Mouse (Mus musculus) gastrocnemius, postnatal 36 days (tissue): ENCODE data around the gene Sec11a. TPM values are rescaled to one million over a fixed set of nuclear protein-coding genes. Genes with fewer than 3 reads are reported as not detected.

Experiments used
- DNase-seq, 2 experiments: peaks; one replicate each; pipeline ENCODE4 v3.0.0; 2022
- intact Hi-C: fragments of 180-260 bp; cut with DNase I; formaldehyde crosslinking; loops from one replicate; pipeline ENCODE4 v1.15.1; 2025
- total RNA-seq, 2 experiments: library from RNA; stranded (reverse); gene quantifications; 2 replicates each; pipeline ENCODE4 v1.2.3; 2021

Gene Sec11a
- total RNA-seq, 2 experiments from 2014 or later: 24.5 to 25.2 TPM

GRCm38 (mm10) chr7:80901541-80902274 is 45.9 kb downstream of the Sec11a start:
- no peak for DNase-seq
- intact Hi-C loops: loop anchor here (5.0 kb wide), 1 partner anchor 86 kb away; no protein-coding TSS in a partner anchor

DNA sequence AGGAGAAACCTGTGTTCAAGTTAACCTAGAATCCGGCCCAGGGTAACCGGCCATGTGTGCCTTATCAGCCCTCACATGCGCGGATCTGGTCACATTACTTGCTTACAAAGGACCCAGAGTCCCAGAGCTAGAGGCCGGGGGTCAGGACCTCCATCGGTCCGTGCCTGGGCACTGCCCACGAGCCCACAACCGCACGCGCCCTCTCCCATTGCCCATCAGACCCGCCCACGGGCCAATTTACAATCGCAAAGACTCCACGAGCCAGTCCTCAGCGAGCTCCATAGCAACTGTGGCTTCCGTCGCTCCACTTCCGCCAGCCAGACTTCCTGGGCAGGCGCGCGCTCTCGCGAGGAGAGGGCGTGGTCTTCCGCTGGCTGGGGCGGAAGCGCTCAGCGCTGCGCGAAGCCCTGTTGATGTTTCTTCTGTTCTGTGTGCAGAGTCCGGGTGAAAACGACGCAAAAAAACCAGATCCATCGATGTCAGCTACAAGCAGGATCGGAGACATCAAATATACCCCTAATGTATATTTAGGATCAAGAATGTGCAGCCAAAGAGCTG is 46.6 kb downstream of the Sec11a start, which contains the start of gene Wdr73:
Gene Wdr73, minus strand, starts transcription at position 326 of the 558 bp plus-strand sequence.
- DNase-seq: peak; percentile 78 to 88
- intact Hi-C loops: loop anchor here (5.0 kb wide), 1 partner anchor 86 kb away; no protein-coding TSS in a partner anchor

DNA sequence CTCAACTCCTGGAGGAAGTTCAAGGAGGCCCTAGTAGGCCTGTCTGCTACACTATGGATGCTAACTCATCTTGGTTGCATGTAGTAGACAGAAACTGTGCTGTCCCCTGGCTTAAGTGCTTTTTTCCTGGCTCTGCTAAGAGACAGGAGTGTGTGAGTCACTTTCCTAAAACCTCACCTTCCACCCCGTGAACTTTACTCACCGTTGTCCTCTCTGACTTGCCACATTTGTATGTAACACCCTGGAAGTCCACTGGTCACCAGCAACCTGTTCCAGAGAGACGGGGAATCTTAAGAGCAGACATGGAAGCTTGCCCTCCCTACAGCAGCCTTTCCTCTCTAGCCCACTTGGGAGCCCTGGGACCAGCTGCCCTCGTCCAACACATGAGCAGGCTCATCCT is 49.9 kb downstream of the Sec11a start:
- DNase-seq: no peak
- intact Hi-C loops: no loop called here

DNA sequence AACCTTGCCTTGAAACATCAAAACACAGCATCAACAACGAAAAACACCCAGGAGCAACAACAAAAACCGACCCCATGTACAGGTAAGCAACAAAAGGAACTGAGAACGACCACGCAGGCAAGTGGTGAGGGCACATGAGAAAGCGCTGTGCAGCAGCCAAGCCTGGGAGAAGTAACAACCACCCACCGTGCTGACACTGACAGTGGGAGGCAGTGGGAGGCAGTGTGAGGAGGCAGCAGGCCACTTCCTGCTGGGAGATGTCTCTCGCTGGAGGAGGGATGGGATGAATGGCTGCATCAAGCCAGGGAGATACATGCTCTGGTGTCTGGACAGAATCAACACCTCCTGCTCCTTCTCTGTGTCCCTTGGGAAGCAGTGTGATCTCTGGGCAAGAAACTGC is 50.4 kb downstream of the Sec11a start:
- DNase-seq: no peak
- intact Hi-C loops: no loop called here

DNA sequence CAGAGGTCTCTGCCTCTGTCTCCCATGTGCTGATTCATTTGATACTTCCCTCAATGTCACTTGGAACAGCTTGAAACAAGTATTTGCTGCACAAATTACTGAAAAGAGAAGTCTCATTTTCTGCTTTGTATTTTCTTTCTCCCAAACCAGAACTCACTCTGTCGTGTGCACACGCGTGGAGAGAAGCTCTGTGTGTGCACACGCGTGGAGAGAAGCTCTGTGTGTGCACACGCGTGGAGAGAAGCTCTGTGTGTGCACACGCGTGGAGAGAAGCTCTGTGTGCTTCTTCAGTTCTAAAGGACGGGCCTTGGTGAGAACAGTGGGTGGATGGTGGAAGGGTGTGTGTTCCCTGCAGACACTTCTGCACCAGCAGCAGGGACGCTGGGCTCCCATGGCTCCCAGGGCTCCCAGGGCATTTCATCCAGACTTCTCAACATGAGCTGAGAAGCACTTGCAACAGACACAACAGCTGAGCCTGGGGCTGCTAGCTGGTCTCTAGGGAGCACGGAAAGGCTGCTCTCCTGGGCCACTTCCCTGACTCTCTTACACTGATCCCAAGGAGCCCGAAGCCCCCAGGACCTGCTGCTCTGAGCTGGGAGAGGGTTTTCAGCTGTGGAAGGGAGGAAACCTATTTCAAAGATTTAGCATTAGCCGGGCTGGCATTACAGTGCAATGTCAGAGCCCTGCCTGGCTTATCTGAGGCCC is 52.6 kb downstream of the Sec11a start:
- intact Hi-C loops: loop anchor here (5.0 kb wide), 1 partner anchor 242 kb away; no protein-coding TSS in a partner anchor
- DNase-seq: no peak

GRCm38 (mm10) chr7:80894196-80894595 is 53.4 kb downstream of the Sec11a start:
- intact Hi-C loops: loop anchor here (5.0 kb wide), 1 partner anchor 243 kb away; no protein-coding TSS in a partner anchor
- no peak for DNase-seq

GRCm38 (mm10) chr7:80893753-80894129 is 53.8 kb downstream of the Sec11a start:
- intact Hi-C loops: loop anchor here (5.0 kb wide), 1 partner anchor 244 kb away; no protein-coding TSS in a partner anchor
- DNase-seq: no peak

GRCm38 (mm10) chr7:80893086-80893752 is 54.4 kb downstream of the Sec11a start:
- no peak for DNase-seq
- intact Hi-C loops: loop anchor here (5.0 kb wide), 1 partner anchor 244 kb away; no protein-coding TSS in a partner anchor

- intact Hi-C loops: loop anchor here (5.0 to 10.0 kb wide), 3 partner anchors 42 to 425 kb away; no protein-coding TSS in a partner anchor
- DNase-seq: no peak
Observed at GRCm38 (mm10) chr7:80889841-80890241, 57.7 kb downstream of the Sec11a start.

DNA sequence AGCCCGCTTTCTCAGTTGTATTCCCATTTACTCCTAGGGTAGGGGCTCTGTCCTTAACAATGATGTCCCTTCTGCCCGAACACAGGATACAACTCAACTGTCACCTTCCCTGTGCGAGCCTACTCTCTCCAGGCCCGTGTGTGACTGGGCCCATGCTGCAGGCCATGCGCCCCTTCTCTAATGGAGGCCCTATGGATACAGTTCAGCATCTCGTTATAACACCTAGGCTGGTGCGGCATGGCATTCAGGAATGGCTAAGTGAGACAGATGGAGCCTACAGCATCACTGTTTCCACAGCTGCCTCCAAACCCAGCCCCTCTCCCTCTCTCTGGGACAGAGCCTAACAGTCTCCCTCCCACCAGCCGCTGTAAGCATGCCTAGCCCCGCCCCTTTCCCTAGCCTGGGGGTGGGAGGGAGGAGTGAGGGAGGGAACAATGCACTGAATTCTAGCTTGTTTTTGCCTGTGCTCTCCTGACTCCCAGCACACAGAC is 58.5 kb downstream of the Sec11a start:
- intact Hi-C loops: loop anchor here (5.0 to 10.0 kb wide), 2 partner anchors 43 to 426 kb away; no protein-coding TSS in a partner anchor

GRCm38 (mm10) chr7:80888595-80888994 is 59.0 kb downstream of the Sec11a start:
- DNase-seq: no peak

More for the DNA sequence above, 58.5 kb downstream of the Sec11a start:
- DNase-seq: peak in 1 of 2 experiments; percentile 56

DNA sequence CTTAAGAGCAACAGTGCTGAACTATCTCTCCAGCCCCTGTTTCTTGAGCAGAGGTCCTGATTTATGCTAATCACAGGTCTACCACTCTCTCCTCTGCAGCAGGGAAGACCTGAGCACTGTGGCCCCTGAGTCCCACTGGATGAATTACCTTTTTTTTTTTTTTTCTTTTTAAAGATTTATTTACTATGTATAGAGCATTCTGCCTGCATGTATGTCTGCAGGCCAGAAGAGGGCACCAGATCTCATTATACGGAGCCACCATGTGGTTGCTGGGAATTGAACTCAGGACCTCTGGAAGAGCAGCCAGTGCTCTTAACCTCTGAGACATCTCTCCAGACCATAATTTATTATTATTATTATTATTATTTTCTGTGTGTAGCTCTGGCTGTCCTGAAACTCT is 61.9 kb downstream of the Sec11a start:
- intact Hi-C loops: loop anchor here (5.0 to 10.0 kb wide), 2 partner anchors 47 to 429 kb away; no protein-coding TSS in a partner anchor
- DNase-seq: no peak

More at GRCm38 (mm10) chr7:80888595-80888994, 59.0 kb downstream of the Sec11a start:
- intact Hi-C loops: loop anchor here (5.0 to 10.0 kb wide), 2 partner anchors 44 to 426 kb away; no protein-coding TSS in a partner anchor

GRCm38 (mm10) chr7:80882830-80883505 is 64.6 kb downstream of the Sec11a start:
- intact Hi-C loops: loop anchor here (5.0 to 10.0 kb wide), 2 partner anchors 274 to 432 kb away; no protein-coding TSS in a partner anchor
- no peak for DNase-seq

GRCm38 (mm10) chr7:80875727-80876126 is 71.9 kb downstream of the Sec11a start:
- intact Hi-C loops: no loop called here
- DNase-seq: no peak

DNA sequence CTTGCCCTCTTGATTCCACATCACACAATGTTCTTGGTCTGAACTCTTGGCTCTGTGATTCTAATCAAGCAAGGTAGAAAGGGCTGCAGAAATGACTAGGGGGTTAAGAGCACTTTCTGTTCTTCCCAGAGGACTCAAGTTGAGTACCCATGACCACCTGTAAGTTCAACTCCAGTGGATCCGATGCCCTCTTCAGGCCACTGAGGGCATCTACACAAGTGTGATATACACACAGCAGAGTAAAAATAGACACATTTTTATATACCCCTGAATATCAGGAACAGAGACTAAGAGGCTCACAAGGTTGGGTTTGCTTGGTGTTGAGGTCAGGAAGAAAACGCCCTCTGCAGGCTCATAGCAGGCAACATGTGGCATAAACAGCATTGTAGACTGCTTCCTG is 73.9 kb downstream of the Sec11a start:
- no peak for DNase-seq
- intact Hi-C loops: no loop called here

- intact Hi-C loops: no loop called here
Observed at GRCm38 (mm10) chr7:80873038-80873437, 74.5 kb downstream of the Sec11a start.

DNA sequence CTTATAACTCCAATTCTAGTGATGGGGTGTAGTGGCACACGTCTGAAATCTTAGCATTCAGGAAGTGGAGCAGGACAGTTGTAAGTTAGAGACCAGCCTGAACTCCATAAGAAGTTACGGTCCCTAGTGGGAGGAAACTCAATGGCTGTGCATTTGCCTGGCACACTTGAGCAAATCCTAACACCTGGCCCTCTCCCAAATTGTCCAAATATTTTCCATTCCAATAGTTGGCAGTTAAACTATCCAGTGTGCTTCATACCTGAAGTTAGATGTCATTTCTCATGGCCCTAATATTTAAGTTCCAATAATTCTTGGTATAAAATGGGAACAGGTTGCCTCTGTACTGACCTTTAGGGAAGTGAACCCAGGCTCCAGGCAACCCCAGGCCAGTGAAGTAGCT is 78.9 kb downstream of the Sec11a start:
- intact Hi-C loops: no loop called here
- no peak for DNase-seq

More at GRCm38 (mm10) chr7:80873038-80873437, 74.5 kb downstream of the Sec11a start:
- DNase-seq: no peak

GRCm38 (mm10) chr7:80866514-80867147 is 80.9 kb downstream of the Sec11a start:
- no peak for DNase-seq
- intact Hi-C loops: no loop called here

- intact Hi-C loops: no loop called here
- DNase-seq: no peak
Observed at GRCm38 (mm10) chr7:80865521-80865920, 82.1 kb downstream of the Sec11a start.
